Mouse (Mus musculus) heart, postnatal 36 days (tissue): ENCODE data around the gene Shh. TPM values are rescaled to one million over a fixed set of nuclear protein-coding genes. Genes with fewer than 3 reads are reported as not detected.

Experiments
- DNase-seq, 2 experiments: peaks; one replicate each; pipeline ENCODE4 v3.0.0; 2021 to 2022
- intact Hi-C: fragments of 180-260 bp; cut with DNase I; formaldehyde crosslinking; loops from one replicate; pipeline ENCODE4 v1.15.1; 2025
- total RNA-seq, 2 experiments: library from RNA; stranded (reverse); gene quantifications; 2 replicates each; pipeline ENCODE4 v1.2.3; 2021

The Shh gene
- total RNA-seq: not detected

- intact Hi-C loops: no loop called here
- no peak for DNase-seq
Measured at GRCm38 (mm10) chr5:28466760-28467306, at the start of gene Shh. Gene Shh (minus strand): TSS chr5:28467256.

GRCm38 (mm10) chr5:28500792-28501439 is 33.9 kb upstream of the Shh start:
- intact Hi-C loops: no loop called here
- DNase-seq: no peak

GRCm38 (mm10) chr5:28498846-28499245 is 31.8 kb upstream of the Shh start:
- no peak for DNase-seq
- intact Hi-C loops: no loop called here

GRCm38 (mm10) chr5:28495712-28496650 is 28.9 kb upstream of the Shh start:
- DNase-seq: no peak
- intact Hi-C loops: no loop called here

- DNase-seq: no peak
- intact Hi-C loops: no loop called here
Measured at GRCm38 (mm10) chr5:28493550-28493949, 26.5 kb upstream of the Shh start.

GRCm38 (mm10) chr5:28482991-28483390 is 15.9 kb upstream of the Shh start:
- DNase-seq: no peak
- intact Hi-C loops: no loop called here

- DNase-seq: no peak
- intact Hi-C loops: no loop called here
Measured at GRCm38 (mm10) chr5:28481730-28482129, 14.7 kb upstream of the Shh start.

GRCm38 (mm10) chr5:28476389-28477379 is 9.6 kb upstream of the Shh start:
- no peak for DNase-seq

GRCm38 (mm10) chr5:28473556-28473955 is 6.5 kb upstream of the Shh start:
- intact Hi-C loops: no loop called here
- DNase-seq: no peak

More at GRCm38 (mm10) chr5:28476389-28477379, 9.6 kb upstream of the Shh start:
- intact Hi-C loops: no loop called here

GRCm38 (mm10) chr5:28469525-28470202 is 2.6 kb upstream of the Shh start:
- intact Hi-C loops: loop anchor here (1.0 kb wide), 1 partner anchor 567 kb away; no protein-coding TSS in a partner anchor
- peak; percentile 14 to 38 for DNase-seq

GRCm38 (mm10) chr5:28466351-28466750 is 705 bp downstream of the Shh start:
- no peak for DNase-seq
- intact Hi-C loops: no loop called here

GRCm38 (mm10) chr5:28465526-28465925 is 1.5 kb downstream of the Shh start:
- DNase-seq: no peak
- intact Hi-C loops: no loop called here

GRCm38 (mm10) chr5:28465099-28465406 is 2.0 kb downstream of the Shh start:
- no peak for DNase-seq
- intact Hi-C loops: no loop called here

GRCm38 (mm10) chr5:28464361-28465098 is 2.5 kb downstream of the Shh start:
- intact Hi-C loops: no loop called here
- DNase-seq: no peak

GRCm38 (mm10) chr5:28463656-28464055 is 3.4 kb downstream of the Shh start:
- intact Hi-C loops: no loop called here
- no peak for DNase-seq

GRCm38 (mm10) chr5:28462741-28463590 is 4.1 kb downstream of the Shh start:
- DNase-seq: no peak
- intact Hi-C loops: no loop called here

GRCm38 (mm10) chr5:28461376-28461775 is 5.7 kb downstream of the Shh start:
- intact Hi-C loops: no loop called here
- no peak for DNase-seq
